Mouse (Mus musculus) stomach, postnatal 0 days (tissue): ENCODE data around the gene Tmem91. TPM values are rescaled to one million over a fixed set of nuclear protein-coding genes. Genes with fewer than 3 reads are reported as not detected.

Experiments used
- ATAC-seq: fragments of 200-750 bp; cut with Nextera tagmentation; 2 replicates; pipeline ENCODE4 v1.8.0; 2017; ENCODE audit not compliant: low FRiP score, low TSS enrichment
- DNase-seq: peaks from one replicate; pipeline ENCODE4 v3.0.0-alpha.2; 2016; ENCODE audit warnings: low spot score
- H3K27ac ChIP-seq: fragments of 300-500 bp; sonication (generic); replicated peaks from 2 replicates; pipeline ENCODE4 v1.5.1; 2014; ENCODE audit warnings: mild to moderate bottlenecking, control low read depth
- H3K27me3 ChIP-seq: fragments of 300-500 bp; sonication (generic); 2 replicates; pipeline ENCODE4 v1.6.1; 2014; ENCODE audit warnings: low read length; ENCODE audit not compliant: control insufficient read depth, insufficient read depth
- H3K36me3 ChIP-seq: fragments of 300-500 bp; sonication (generic); 2 replicates; pipeline ENCODE4 v1.6.1; 2014; ENCODE audit warnings: low read length, mixed read lengths; ENCODE audit not compliant: control insufficient read depth, insufficient read depth
- H3K4me1 ChIP-seq: fragments of 300-500 bp; sonication (generic); replicated peaks from 2 replicates; pipeline ENCODE4 v1.6.1; 2014; ENCODE audit warnings: antibody characterized with exemption; ENCODE audit not compliant: control insufficient read depth, insufficient read depth
- H3K4me2 ChIP-seq: fragments of 300-500 bp; sonication (generic); replicated peaks from 2 replicates; pipeline ENCODE4 v1.6.1; 2014; ENCODE audit warnings: low read depth, mild to moderate bottlenecking, control low read depth, moderate library complexity
- H3K4me3 ChIP-seq: fragments of 300-500 bp; sonication (generic); 2 replicates; pipeline ENCODE4 v1.5.1; 2014; ENCODE audit warnings: low read depth, low read length, control low read depth
- H3K9ac ChIP-seq: fragments of 300-500 bp; sonication (generic); 2 replicates; pipeline ENCODE4 v1.6.1; 2014; ENCODE audit warnings: mild to moderate bottlenecking, low read length, control low read depth, mixed read lengths
- H3K9me3 ChIP-seq: fragments of 300-500 bp; sonication (generic); 2 replicates; pipeline ENCODE4 v1.6.1; 2016; ENCODE audit warnings: low read length; ENCODE audit not compliant: control insufficient read depth
- CTCF ChIP-seq: IDR thresholded peaks from 2 replicates; pipeline ENCODE4 v1.5.1; 2016; ENCODE audit warnings: antibody characterized with exemption, low read depth, mild to moderate bottlenecking, moderate library complexity
- EP300 ChIP-seq: optimal IDR thresholded peaks from 2 replicates; pipeline ENCODE3; 2016; ENCODE audit warnings: antibody characterized with exemption
- WGBS: fragments of 180-500 bp; shearing (Covaris S2); extraction: QIAGEN DNeasy Blood & Tissue Kit; methylation state at CpG from one replicate; pipeline ENCODE4 v1.1.7; 2014; 5-methylcytosine and 5-hydroxymethylcytosine counted together
- polyA plus RNA-seq: library from polyadenylated mRNA; unstranded; fragments of >200 nt; fragmentation: Nextera tagmentation; extraction: Ambion mirVana; gene quantifications from 2 replicates; pipeline ENCODE4 v1.2.1, GENCODE M21; 2015

Tmem91 gene
- polyA plus RNA-seq, 1 experiment from 2014 or later: 0.78 TPM

DNA sequence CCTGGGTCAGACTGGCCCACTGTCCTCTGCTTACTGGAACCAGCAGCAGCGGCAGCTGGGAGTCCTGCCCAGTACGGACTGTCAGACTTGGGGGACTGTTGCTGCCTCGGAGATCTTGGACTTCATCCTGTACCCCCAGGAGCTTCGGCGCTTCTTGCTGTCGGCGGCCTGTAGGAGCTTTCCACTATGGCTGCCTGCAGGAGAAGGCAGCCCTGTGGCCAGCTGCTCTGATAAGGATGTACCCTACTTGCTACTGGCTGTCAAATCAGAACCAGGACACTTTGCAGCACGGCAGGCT lies 46.7 kb downstream of the Tmem91 start:
- WGBS: 47% methylated on average over 8 of the region's 8 CpGs
- DNase-seq: no peak
- no peak for ATAC-seq
- H3K27me3 ChIP-seq: no peaks in the 10 kb centered on the region
- H3K4me3 ChIP-seq: peak overlapping the region; percentile 48
- H3K9me3 ChIP-seq: no peaks in the 10 kb centered on the region
- peaks cover 24% of the 10 kb centered on the region for H3K36me3 ChIP-seq
- H3K4me1 ChIP-seq: no peaks in the 10 kb centered on the region
- peak overlapping the region; percentile 59 for H3K9ac ChIP-seq
- TF ChIP-seq EP300: no peak
- TF ChIP-seq CTCF: no peak
- peak overlapping the region; percentile 62 for H3K4me2 ChIP-seq
- H3K27ac ChIP-seq: no peak overlapping the region

DNA sequence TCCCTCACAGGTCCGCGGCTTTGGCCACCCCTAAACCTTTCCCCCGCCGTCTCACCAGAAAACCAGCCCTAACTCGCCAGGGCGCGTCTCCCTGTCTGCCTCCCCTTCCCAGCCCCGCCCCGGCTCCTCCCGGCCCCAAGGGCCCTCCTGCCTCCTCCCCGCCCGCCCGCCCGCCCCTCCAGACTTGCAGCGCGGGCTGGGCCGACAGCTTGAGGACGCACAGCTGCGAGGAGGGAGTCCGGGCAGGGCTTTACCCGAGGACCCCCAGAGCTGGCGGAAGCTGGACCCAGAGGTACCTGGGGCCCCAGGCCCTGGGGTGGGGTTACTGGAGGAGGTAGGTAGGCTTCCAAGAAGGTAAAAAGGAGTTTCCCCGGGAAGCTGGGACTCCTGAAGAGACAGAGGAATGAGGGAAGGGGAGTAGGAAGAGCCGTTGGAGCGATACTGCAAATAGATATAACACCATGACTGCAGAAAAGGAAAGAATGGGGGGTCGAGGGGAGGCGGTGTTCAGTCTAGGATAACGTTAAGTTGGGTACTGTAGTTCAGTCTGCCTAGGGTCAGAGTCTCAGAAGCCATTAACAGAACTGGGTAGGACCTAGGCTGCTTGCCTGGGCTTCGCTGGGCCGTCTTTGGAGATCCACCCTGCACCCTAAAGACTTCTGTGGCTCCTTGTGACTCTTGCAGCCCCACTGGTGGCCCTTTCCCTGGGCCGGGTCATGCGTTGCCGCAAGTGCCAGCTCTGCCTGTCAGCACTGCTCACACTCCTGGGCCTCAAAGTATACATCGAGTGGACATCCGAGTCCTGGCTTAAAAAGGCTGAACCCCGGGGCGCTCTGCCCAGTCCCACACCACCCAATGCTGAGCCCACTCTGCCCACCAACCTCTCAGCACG lies 47.3 kb downstream of the Tmem91 start:
- peak overlapping the region; percentile 78 for H3K27ac ChIP-seq
- TF ChIP-seq CTCF: no peak
- TF ChIP-seq EP300: peak; percentile 15

DNA sequence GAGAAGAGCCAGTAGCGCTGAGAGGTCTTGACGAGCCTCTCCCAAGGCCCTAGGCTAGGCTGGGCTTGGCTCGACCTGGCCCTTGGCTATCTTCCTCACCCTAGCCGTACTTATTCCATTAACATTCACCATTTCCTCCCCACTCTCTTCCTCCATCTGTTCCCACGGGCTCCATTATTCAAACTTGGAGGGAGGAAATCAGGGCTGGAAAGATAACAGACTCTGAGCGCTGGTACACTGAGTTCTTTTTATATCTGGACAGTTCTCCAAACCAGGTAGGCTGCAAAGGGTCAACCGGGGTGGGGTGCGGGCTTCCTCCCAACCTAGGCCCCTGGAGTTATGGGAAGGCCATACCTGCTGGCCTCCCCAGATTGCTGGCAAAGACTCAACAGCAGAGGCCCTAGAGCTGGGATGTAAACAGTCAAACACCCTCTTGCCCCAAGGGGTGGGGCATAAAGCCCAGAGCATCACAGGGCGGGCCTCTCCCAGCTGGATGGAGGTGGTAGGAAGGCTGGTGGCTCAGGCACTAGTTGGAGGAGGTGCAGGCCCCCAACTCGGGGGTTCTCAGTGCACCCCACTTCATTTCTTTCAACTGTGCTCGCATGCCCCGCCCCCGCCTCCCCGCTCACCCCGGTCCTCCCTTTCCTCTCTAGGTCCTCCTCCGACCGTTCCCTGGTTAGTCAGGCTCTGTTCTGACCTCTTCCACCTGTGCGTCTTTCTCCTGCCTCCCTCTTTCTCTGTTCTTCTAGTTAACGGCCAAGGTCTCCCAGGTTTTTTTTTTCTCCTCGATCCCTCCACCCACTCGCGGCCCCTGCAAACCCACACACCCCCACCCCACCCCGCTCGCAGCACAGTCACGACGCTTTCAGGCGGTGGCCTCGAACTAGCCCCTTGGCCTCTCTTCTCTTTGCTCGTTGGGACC lies 48.2 kb downstream of the Tmem91 start, which contains the start of gene B3gnt8:
B3gnt8 (plus strand) TSS at position 146 of the 922 bp plus-strand sequence.
- peak within 1 kb of the TSS; percentile 48 for H3K4me3 ChIP-seq
- peaks cover 16% of the 10 kb centered on the region for H3K36me3 ChIP-seq
- H3K4me1 ChIP-seq: no peaks in the 10 kb centered on the region
- TF ChIP-seq CTCF (no peak), EP300 (peak; percentile 4)
- H3K9ac ChIP-seq: peak within 1 kb of the TSS; percentile 59
- ATAC-seq (peak; percentile 77), DNase-seq (peak; percentile 79)
- WGBS: 10% methylated on average over 29 of the region's 29 CpGs
- no peaks in the 10 kb centered on the region for H3K9me3 ChIP-seq
- H3K27me3 ChIP-seq: no peaks in the 10 kb centered on the region
- peak within 1 kb of the TSS; percentile 78 for H3K27ac ChIP-seq
- peak within 1 kb of the TSS; percentile 62 for H3K4me2 ChIP-seq

More for the DNA sequence above, 47.3 kb downstream of the Tmem91 start:
- Histone ChIP-seq H3K36me3 (peaks cover 19% of the 10 kb centered on the region), H3K4me2 (peak overlapping the region; percentile 62), H3K9ac (peak overlapping the region; percentile 59), H3K9me3 (no peaks in the 10 kb centered on the region), H3K27me3 (no peaks in the 10 kb centered on the region), H3K4me1 (no peaks in the 10 kb centered on the region), H3K4me3 (peak overlapping the region; percentile 48)
- WGBS: 12% methylated on average over 38 of the region's 38 CpGs
- DNase-seq (peak; percentile 87), ATAC-seq (peak; percentile 77)

DNA sequence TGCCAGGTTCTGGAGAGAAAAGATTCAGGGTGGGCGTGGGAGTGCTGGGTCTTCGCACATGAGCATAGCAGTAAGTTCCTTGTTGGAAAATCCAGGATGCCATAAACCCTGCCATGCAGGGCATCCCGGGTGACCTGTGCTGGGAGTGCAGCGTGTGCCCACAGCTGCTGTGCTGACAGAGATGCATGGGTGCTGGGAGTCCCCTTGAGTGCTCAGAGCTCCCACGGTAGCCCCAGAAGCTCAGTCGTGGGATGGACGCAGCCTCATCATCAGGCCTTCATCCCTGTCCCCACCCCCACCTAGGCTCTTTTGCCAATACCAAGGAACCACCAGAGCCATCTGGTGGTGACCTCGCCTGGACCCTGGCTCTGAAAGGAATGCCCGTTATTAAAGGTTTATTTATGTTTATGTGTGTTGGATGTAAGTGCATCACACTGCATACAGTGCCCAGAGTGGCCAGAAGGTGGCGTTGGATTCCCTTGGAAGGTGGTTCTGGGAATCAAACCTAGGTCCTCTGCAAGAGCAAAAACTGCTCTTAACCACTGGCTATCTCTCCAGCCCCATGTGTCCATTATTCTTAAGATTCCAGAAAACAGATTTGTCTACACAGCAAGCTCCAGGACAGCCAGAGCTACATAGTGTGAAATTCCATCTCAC lies 49.2 kb downstream of the Tmem91 start:
- no peak for ATAC-seq
- Histone ChIP-seq H3K4me3 (no peak overlapping the region), H3K4me1 (no peaks in the 10 kb centered on the region), H3K9ac (no peak overlapping the region), H3K4me2 (no peak overlapping the region), H3K36me3 (peaks cover 10% of the 10 kb centered on the region), H3K27ac (no peak overlapping the region; the same call in 1 of the 2 replicates), H3K27me3 (no peaks in the 10 kb centered on the region), H3K9me3 (no peaks in the 10 kb centered on the region)
- 73% methylated on average over 10 of the region's 10 CpGs for WGBS
- TF ChIP-seq EP300: no peak
- peak; percentile 70 for TF ChIP-seq CTCF
- DNase-seq: peak; percentile 45

DNA sequence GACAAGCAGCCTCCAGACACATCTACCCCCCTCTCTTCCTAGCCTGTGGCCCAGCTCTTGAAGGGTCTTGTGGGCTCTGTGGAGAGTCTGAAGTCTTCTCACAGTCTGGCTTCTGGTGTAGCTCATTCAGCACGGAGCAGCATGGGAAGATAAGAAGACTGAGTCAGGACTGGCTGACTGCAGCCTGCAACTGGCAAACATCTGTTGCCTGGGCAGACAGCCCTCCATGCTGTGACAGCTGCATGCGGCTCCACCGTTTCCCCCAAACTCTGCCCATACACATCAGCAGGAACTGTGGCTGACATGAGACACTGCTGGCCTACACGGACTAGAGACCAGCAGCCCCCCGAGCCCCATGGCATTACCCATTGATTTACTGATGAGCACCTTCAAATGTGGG lies 50.1 kb downstream of the Tmem91 start:
- no peaks in the 10 kb centered on the region for H3K4me1 ChIP-seq
- 73% methylated on average over 5 of the region's 5 CpGs for WGBS
- no peaks in the 10 kb centered on the region for H3K9me3 ChIP-seq
- DNase-seq (no peak), ATAC-seq (no peak)
- H3K27me3 ChIP-seq: no peaks in the 10 kb centered on the region
- no peak for TF ChIP-seq CTCF
- no peak for TF ChIP-seq EP300
- H3K4me2 ChIP-seq: no peak overlapping the region
- peaks cover 4% of the 10 kb centered on the region; the same call in 1 of the 2 replicates for H3K36me3 ChIP-seq
- no peak overlapping the region for H3K9ac ChIP-seq
- no peak overlapping the region for H3K4me3 ChIP-seq
- H3K27ac ChIP-seq: no peak overlapping the region
